Mouse (Mus musculus) gastrocnemius, adult 8-10 months (tissue): Measurements from ENCODE around the gene Samd4. TPM values are rescaled to one million over a fixed set of nuclear protein-coding genes. Genes with fewer than 3 reads are reported as not detected.

ENCODE experiments used
- DNase-seq, 2 experiments: peaks; one replicate each; pipeline ENCODE4 v3.0.0; 2022; ENCODE audit warnings: low spot score in 2 of 2
- total RNA-seq, 4 experiments: library from RNA; stranded (reverse); gene quantifications; 2 replicates each; pipeline ENCODE4 v1.2.4; 2022

Gene Samd4
- total RNA-seq, result 10 to 100 TPM; 47.4 to 69.0 (median 56.6) TPM

DNA sequence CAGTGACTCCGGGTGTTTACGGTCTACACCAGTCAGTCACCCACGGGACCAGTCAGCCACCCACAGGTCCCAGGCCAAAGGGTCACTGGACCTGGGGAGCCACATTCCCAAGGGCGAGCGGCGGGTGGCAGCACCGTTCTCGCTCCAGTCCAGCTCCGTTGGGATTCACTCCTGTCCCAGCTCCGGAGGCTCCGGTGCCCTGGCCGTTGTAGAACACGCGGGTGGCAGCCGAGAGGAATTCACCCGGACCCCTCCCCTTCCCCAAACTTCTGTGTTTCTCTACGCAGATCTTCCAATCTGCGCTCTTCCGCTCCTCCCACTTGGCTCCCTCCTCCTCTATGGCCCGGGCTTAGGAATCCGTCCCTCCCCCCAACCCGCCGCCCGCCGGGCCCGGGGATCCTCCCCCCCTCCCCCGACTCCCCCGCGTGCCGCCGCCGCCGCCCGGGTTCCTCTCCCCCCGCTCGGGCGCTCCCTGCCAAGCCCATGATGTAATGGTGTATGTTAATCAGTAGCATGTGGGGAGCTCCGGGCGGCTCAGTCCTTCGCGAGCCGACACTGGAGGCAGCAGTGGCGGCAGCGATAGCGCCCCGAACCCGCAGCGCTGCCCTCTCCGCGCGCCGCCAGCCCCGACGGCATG, at the start of gene Samd4:
Gene Samd4 (plus strand): TSS at position 424 of the 637 bp plus-strand sequence.
- DNase-seq, result peak; percentile 83 to 87

DNA sequence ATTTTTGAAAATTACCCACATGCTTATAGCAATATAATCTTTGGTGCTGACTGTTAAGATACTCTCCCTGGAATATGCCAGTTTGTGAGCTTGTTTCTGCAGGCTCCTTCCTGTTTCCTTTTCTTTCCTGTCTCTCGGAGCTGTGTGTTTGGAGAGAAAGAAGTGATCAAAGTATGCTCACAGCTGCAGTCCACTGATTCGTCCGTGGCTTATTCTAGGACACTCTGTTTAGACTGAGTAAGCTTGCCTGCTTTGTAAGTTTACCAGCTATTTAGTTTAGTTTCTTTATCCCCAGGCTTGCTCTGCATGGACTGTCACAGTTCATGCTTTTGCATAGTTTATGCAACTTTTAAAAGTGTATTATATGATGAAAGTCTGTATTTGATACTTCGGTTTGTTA, 43.3 kb upstream of the Samd4 start:
- DNase-seq, result no peak

- DNase-seq, result no peak
Measured at GRCm38 (mm10) chr14:46845706-46846105, 36.9 kb upstream of the Samd4 start.

GRCm38 (mm10) chr14:46848063-46848590, 34.5 kb upstream of the Samd4 start:
- no peak for DNase-seq

GRCm38 (mm10) chr14:46848736-46849135, 33.9 kb upstream of the Samd4 start:
- no peak for DNase-seq

DNA sequence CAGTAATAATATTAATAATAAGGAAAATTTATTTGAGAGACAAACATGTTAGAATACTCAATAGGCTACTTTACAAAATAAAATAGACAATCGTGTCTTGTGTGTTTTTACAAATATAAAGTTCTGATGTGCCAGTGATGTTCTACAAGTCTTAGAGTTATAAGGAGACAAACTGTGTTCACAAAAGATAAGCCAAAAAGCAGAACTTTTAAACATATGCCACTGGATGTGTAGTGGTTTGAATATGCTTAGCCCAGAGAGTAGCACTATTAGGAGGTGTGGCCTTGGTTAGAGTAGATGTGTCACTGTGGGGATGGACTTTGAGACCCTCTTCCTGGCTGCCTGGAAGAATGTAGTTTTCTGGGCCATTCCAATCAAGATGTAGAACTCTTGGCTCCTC, 32.9 kb upstream of the Samd4 start:
- DNase-seq, result no peak

GRCm38 (mm10) chr14:46853677-46854076, 29.0 kb upstream of the Samd4 start:
- no peak for DNase-seq

DNA sequence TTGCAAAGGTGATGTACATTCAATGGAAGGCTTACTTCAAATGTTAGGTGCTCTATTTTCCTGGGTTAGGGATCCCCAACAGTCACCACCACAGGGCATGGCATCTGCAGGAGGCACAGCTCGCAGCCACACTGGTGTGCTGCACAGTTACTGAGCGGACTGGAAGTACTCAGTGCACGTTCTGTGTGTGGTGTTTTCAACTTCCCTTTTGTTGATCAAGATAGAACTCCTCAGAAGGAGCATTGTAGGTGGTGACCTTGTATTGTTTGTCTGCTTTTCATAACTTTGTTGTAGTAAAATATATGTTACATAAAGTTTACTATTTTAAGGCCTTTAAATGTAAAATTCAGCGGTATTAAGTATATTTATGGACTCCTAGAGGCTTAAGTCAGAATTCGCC, 19.7 kb upstream of the Samd4 start:
- DNase-seq, result no peak

- peak; percentile 56 to 58 for DNase-seq
Measured at GRCm38 (mm10) chr14:46880935-46881334, 1.7 kb upstream of the Samd4 start.

DNA sequence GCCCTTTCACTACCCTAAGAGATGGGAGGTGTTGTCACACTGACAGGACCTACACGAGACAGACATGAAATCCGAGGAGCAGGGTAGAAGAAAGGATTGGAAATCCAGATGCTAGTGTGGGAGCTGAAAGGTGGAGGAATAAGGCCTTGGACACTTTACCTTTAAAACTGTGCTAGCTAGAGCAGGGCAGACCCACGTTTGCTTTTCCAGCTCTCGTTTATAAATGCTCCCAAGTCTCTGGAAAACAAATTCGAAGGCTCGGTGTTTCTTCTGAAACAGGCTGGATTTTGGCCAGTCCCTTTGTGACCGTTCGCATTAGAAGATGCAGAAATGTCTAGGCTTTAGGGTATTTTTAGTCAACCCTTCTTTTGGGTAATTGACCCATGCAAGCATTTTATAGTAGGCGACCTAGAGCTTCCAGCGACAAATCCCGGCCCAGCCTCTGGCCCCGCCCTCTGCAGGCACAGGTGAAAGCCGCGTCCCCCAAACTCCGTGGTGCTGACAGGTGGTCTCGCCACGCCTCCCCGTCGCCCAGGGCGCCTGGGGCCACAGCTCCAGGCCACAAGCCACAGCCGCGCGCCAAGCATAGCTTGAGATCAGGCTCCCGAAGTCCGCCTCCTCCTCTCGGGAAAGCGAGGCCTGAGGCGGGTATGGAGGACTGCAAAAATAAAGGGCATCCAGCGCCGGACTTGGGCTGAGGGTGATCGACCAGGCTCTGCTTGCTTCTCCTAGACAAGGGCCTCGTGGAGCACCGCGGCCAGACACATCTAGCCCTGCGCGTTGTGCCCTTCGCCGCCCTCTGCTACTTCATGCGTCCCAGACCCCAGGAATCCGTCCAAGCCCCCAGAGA, 848 bp upstream of the Samd4 start:
- DNase-seq, result peak; percentile 49 to 62

GRCm38 (mm10) chr14:46883068-46883870, 615 bp downstream of the Samd4 start:
- peak; percentile 42 to 68 for DNase-seq

- peak in 1 of 2 experiments; percentile 35 for DNase-seq
Measured at GRCm38 (mm10) chr14:46883871-46884441, 1.3 kb downstream of the Samd4 start.

DNA sequence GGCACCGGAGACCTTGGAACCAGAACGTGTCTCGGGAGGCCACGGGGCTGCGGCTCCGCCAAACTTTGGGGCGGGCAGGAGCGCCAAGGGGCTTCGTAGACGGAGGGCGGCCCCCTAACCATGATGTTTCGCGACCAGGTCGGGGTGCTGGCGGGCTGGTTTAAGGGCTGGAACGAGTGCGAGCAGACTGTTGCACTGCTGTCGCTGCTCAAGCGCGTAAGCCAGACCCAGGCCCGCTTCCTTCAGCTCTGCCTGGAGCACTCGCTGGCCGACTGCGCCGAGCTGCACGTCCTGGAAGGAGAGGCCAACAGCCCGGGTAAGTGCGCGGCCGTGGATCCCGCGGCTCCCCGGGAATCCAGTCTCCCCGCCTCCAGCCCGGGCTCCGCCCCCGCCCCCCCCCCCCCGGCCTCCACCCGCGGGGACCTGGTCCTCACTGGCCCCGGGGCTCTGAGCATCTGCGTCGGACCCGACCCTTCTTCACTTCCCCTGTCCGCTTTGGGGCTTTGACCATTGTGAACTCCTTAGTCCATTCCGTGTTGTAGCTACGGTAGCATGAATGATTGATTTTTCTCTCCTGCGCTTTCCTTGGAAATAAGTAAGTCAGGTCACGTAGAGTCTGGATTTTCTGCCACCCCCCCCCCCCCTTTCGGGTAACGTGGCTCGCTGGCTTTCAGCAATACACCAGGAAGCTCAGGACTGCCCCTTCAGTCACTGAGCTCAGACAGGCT, 2.2 kb downstream of the Samd4 start:
- peak; percentile 29 to 47 for DNase-seq

GRCm38 (mm10) chr14:46885429-46885755, 2.7 kb downstream of the Samd4 start:
- no peak for DNase-seq

GRCm38 (mm10) chr14:46885891-46886301, 3.2 kb downstream of the Samd4 start:
- DNase-seq, result peak in 1 of 2 experiments; percentile 21

- no peak for DNase-seq
Measured at GRCm38 (mm10) chr14:46889096-46889495, 6.4 kb downstream of the Samd4 start.

GRCm38 (mm10) chr14:46893961-46894360, 11.3 kb downstream of the Samd4 start:
- DNase-seq, result no peak

- DNase-seq, result no peak
Measured at GRCm38 (mm10) chr14:46897953-46898352, 15.3 kb downstream of the Samd4 start.

DNA sequence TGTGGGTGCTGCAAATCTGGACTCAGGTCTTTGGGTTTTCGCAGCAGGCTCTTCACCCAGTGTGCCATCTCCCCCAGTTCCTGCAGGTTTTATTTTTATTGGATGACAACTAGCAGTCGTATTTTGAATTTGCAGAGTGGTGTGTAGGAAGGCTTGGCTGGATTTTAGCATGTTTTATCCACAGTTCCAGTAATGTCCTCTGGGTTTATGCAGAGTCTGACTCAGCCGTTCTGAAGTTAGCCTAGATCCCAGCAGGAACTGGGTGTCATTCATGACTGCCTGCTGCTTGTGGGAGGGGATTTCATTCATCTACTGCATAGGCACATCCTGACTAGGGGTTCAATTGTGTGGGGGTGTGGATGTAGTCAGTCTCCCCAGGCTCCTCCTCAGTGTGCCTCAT, 16.0 kb downstream of the Samd4 start:
- no peak for DNase-seq

GRCm38 (mm10) chr14:46902498-46903087, 19.9 kb downstream of the Samd4 start:
- DNase-seq, result no peak
